Mouse (Mus musculus): ENCODE results near the gene Pin1. TPM values are rescaled to one million over a fixed set of nuclear protein-coding genes. Genes with fewer than 3 reads are reported as not detected.
A peak's percentile ranks its signal among the peaks of the same experiment; 100 is the strongest.
"Not testable (repeated sequence)": the region's sequence is repeated elsewhere in the genome, so short reads cannot be mapped to it uniquely, and the experiment has no call there.

The Pin1 gene
- polyA plus RNA-seq, 1 experiment from 2014 or later = 52.3 TPM

DNA sequence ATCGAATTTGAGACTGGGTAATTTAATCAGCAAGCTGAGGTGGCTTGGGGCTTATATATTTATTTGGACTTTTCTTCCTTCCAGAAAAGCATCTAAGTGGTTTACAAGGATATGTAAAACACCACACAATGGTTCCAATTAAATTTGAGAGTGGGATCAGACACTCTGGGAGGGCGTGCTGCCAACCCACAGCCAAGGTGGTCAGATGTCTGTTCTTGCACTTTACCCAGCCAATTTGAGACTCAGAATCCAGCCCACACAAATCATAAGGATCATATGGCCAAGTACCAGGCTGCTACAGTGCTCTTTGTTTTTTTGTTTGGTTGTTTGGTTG is 30.5 kb downstream of the Pin1 start:
- H3K9me3 ChIP-seq = no peaks in the 10 kb centered on the region
- no peak overlapping the region for H3K9ac ChIP-seq
- H3K27me3 ChIP-seq = no peaks in the 10 kb centered on the region; the same call in 1 of the 2 replicates
- no peak overlapping the region for H3K4me2 ChIP-seq
- H3K4me1 ChIP-seq = peaks cover 10% of the 10 kb centered on the region; the same call in 1 of the 2 replicates
- peak; percentile 63; the same call in 1 of the 2 replicates for ATAC-seq (ENCODE audit: insufficient number of reproducible peaks, insufficient read depth, low FRiP score, low TSS enrichment, low read depth)
- 0 out of 2 replicates have a peak overlapping the region, but pooled peaks have one; percentile 33 for H3K27ac ChIP-seq
- 28% methylated on average over 2 of the region's 2 CpGs for WGBS
- no peak overlapping the region for H3K4me3 ChIP-seq
- H3K36me3 ChIP-seq = no peaks in the 10 kb centered on the region

DNA sequence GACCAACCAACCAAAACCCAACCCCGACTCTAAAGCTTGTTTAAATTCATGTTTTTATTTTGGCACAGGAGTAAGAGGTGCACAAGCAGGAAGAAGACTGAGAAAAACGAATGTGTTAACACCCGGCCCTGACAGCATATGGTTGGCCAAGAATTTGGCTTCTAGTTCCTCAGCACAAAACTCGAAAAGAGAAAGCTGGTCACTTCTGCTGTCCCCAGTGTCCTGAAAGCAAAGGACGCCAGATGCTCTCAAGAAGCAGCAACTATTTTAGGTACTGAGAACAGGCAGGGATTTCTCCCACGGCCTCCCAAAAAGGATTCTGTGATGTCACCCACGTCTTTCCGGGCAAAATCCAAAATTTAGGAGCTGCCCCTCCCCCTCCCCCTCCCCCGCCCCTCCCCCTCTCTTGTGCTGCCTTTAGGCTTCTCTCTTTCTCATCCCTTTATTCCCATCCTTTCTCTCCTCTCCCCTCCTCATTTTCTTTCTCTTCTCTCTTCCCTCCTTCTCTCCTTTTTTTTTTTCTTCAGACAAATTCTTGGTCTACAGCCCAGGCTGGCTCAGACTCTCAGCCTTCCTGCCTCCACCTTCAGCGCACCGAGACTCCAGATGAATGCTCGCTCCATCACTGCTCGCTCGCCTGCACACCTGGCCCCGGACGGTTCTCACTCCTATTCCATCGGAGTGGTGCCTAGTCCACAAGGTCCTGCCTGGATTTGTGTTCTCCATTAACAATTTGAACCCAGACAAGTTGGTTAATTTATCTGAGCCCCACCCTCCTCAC is 33.4 kb downstream of the Pin1 start:
- H3K4me2 ChIP-seq = no peak overlapping the region
- H3K4me3 ChIP-seq = no peak overlapping the region
- ATAC-seq (ENCODE audit: insufficient number of reproducible peaks, insufficient read depth, low FRiP score, low TSS enrichment, low read depth) = no peak
- no peaks in the 10 kb centered on the region for H3K9me3 ChIP-seq
- H3K9ac ChIP-seq = no peak overlapping the region
- no peak overlapping the region for H3K27ac ChIP-seq
- H3K27me3 ChIP-seq = no peaks in the 10 kb centered on the region; the same call in 1 of the 2 replicates
- WGBS = 55% methylated on average over 17 of the region's 17 CpGs
- H3K36me3 ChIP-seq = no peaks in the 10 kb centered on the region
- H3K4me1 ChIP-seq = peaks cover 6% of the 10 kb centered on the region; the same call in 1 of the 2 replicates

DNA sequence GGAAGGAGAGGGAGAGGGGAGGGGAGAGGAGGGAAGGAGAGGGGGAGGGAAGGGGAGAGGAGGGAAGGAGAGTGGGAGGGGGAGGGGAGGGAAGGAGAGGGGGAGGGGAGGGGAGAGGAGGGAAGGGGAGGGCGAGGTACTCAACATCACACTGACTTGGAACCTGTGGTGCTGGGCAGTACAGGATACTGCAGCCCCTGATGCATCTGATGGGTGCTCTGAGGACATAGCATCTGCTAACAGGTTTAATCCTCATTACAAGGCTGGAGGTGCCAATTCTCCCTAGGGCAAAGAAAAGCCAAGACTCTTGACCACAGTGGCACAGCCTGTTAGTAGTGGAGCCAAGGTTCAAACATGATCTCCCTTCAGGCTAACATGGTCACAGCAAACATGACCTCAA is 37.5 kb downstream of the Pin1 start:
- Histone ChIP-seq H3K4me3 (no peak overlapping the region), H3K36me3 (no peaks in the 10 kb centered on the region), H3K4me1 (peaks cover 1% of the 10 kb centered on the region; the same call in 1 of the 2 replicates), H3K4me2 (no peak overlapping the region), H3K27ac (no peak overlapping the region), H3K9me3 (no peaks in the 10 kb centered on the region), H3K9ac (no peak overlapping the region), H3K27me3 (peaks cover 10% of the 10 kb centered on the region)
- WGBS = 44% methylated on average over 1 of the region's 1 CpGs
- ATAC-seq (ENCODE audit: insufficient number of reproducible peaks, insufficient read depth, low FRiP score, low TSS enrichment, low read depth) = no peak

DNA sequence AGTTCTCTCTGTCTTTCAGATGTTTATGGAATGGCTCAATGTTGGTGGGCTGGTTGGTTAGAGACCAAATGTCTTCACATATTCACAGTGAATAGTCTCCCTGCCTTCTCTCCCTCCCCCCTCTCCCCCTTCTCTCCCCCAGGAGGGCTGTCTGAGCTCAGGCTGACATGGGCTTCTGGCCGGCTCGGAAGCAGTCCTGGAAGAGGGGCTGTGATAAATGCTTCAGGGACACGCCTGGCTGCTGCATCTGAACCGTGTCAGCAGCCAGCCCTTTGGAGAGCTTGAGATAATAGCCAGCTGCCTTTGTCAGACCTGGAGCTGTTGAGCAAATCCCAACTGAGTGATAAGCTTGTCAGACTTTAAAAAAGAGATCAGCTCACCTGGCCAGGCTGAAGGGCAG is 38.0 kb downstream of the Pin1 start:
- Histone ChIP-seq H3K9ac (no peak overlapping the region), H3K4me2 (no peak overlapping the region), H3K27me3 (peaks cover 15% of the 10 kb centered on the region), H3K9me3 (no peaks in the 10 kb centered on the region), H3K4me1 (peaks cover 6% of the 10 kb centered on the region), H3K36me3 (no peaks in the 10 kb centered on the region), H3K27ac (no peak overlapping the region), H3K4me3 (no peak overlapping the region)
- WGBS = 4% methylated on average over 4 of the region's 4 CpGs
- ATAC-seq (ENCODE audit: insufficient number of reproducible peaks, insufficient read depth, low FRiP score, low TSS enrichment, low read depth) = no peak

DNA sequence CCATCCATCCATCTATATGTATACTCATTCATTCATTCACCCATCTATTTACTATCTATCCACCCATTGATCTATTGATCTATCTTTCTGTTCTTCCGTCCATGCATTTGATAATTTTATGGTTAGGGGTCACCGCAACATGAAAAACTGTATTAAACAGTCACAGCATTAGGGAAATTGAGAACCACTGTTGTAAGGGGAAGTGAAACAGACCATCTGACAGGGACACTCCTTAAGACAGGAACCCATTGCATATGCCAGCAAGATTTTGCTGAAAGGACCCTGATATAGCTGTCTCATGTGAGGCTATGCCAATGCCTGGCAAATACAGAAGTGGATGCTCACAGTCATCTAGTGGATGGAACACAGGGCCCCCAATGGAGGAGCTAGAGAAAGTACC is 38.6 kb downstream of the Pin1 start:
- not testable (repeated sequence) for H3K4me3 ChIP-seq; H3K9ac ChIP-seq; H3K4me1 ChIP-seq; H3K27ac ChIP-seq; H3K9me3 ChIP-seq; H3K36me3 ChIP-seq; ATAC-seq (ENCODE audit: insufficient number of reproducible peaks, insufficient read depth, low FRiP score, low TSS enrichment, low read depth); H3K4me2 ChIP-seq
- peaks cover 20% of the 10 kb centered on the region for H3K27me3 ChIP-seq
- 83% methylated on average over 2 of the region's 2 CpGs for WGBS

DNA sequence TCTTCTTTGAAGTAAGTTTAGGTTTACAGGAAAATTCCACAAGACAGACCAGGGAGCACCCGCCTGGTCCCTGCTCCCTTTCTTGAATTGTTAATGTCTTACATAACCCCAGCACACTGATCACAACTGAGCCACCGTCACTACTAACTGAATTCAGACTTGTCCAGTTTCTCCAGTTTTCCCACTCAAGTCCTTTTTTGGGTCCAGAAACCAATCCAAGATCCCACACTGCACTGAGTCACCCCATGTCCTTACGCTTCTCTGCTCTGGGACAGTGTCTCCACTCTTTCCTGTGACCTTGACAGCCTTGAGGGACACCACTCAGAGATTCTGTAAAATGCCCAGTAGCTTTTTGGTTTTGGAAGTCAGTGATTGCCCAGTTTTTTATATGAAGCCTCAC is 41.0 kb downstream of the Pin1 start:
- H3K4me2 ChIP-seq = no peak overlapping the region
- no peak for ATAC-seq (ENCODE audit: insufficient number of reproducible peaks, insufficient read depth, low FRiP score, low TSS enrichment, low read depth)
- no peak overlapping the region for H3K9ac ChIP-seq
- H3K27ac ChIP-seq = no peak overlapping the region
- no peak overlapping the region for H3K4me3 ChIP-seq
- peaks cover 8% of the 10 kb centered on the region for H3K4me1 ChIP-seq
- peaks cover 37% of the 10 kb centered on the region for H3K27me3 ChIP-seq
- WGBS = 81% methylated on average over 3 of the region's 3 CpGs
- H3K9me3 ChIP-seq = no peaks in the 10 kb centered on the region
- H3K36me3 ChIP-seq = no peaks in the 10 kb centered on the region

DNA sequence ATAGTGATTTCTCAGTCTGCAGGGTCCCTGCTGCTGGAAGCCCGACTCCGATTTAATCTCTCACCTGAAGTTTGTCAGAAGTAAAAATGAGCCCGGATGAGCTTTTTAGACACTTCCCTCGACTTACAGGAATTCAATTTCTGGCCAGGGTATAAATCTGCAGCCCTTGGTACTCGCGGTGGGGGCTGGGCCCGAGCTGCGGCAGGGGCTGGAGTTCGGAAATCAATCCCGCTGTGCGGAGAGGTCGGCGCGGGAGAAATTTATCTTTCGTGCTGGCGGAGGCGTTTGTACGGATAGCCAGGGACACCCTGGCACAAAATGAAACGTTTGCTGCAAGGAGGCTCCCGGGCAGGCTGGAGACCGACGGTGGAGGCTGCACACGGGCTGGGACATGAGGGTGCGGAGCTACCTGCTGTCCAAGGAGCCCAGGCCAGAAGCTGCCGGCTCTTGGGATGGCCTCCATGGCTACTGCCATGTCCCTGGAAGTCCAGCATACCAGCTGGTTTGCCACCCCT is 42.9 kb downstream of the Pin1 start:
- H3K27ac ChIP-seq = no peak overlapping the region
- ATAC-seq (ENCODE audit: insufficient number of reproducible peaks, insufficient read depth, low FRiP score, low TSS enrichment, low read depth) = no peak
- peaks cover 37% of the 10 kb centered on the region for H3K27me3 ChIP-seq
- H3K4me1 ChIP-seq = peaks cover 8% of the 10 kb centered on the region
- peak overlapping the region; percentile 67 for H3K9ac ChIP-seq
- H3K36me3 ChIP-seq = no peaks in the 10 kb centered on the region
- peak overlapping the region; percentile 32 for H3K4me3 ChIP-seq
- 3% methylated on average over 25 of the region's 25 CpGs for WGBS
- H3K9me3 ChIP-seq = no peaks in the 10 kb centered on the region
- peak overlapping the region; percentile 58 for H3K4me2 ChIP-seq

DNA sequence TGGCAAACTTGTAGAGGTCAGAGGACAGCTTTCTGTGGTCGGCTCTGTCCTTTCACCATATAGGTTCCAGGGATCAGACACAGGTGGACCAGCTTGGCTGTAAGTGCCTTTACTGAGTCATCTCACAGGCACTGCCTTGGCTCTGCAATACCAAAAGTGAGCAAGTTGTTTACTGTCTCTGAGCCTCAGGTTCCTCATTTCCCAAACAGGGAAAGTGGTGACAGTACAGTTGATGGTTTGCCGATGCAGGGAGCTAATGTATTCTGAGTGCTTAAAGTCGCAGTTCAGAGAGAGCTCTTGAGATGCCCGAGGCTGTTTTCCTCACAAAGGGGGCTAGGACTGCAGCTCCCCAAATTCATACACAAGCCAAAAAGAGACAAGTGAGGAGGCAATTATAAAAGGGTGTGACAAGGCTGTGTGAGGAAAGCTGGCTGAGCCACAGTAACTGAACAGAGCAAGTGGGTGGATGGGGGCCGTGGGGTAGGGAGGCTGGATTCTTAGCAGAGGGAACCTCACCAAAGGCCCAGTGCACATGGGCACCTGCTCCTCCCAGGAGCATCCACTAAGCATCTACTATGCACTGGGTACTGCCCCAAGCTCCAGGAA is 44.3 kb downstream of the Pin1 start:
- Histone ChIP-seq H3K27ac (no peak overlapping the region), H3K27me3 (peaks cover 37% of the 10 kb centered on the region), H3K4me1 (peaks cover 8% of the 10 kb centered on the region), H3K36me3 (no peaks in the 10 kb centered on the region), H3K9ac (no peak overlapping the region), H3K9me3 (no peaks in the 10 kb centered on the region), H3K4me3 (no peak overlapping the region), H3K4me2 (no peak overlapping the region)
- 58% methylated on average over 5 of the region's 5 CpGs for WGBS
- no peak for ATAC-seq (ENCODE audit: insufficient number of reproducible peaks, insufficient read depth, low FRiP score, low TSS enrichment, low read depth)

DNA sequence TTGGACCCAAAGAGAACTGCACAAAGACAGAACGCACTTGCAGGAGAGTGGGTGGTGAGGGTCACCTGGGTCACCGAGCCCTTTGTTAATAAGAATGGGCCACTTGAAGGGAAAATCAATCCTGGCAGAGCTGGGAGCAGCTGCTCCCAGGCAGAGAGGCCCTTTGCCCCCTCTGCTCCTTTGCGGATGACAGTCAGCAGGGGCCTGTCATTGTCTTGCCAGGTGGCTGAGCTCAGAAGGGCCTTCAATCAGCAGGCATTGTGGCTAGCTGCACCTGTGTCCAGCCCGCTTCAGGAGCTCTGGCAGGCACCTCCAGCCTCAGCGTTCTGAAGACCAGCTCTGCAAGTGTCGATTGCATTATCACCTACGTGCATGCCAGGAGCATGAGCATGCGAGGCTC is 45.6 kb downstream of the Pin1 start:
- Histone ChIP-seq H3K9ac (no peak overlapping the region), H3K27me3 (peaks cover 37% of the 10 kb centered on the region), H3K4me1 (peaks cover 8% of the 10 kb centered on the region), H3K27ac (no peak overlapping the region), H3K4me2 (no peak overlapping the region), H3K9me3 (no peaks in the 10 kb centered on the region), H3K4me3 (no peak overlapping the region), H3K36me3 (no peaks in the 10 kb centered on the region)
- no peak for ATAC-seq (ENCODE audit: insufficient number of reproducible peaks, insufficient read depth, low FRiP score, low TSS enrichment, low read depth)
- WGBS = 33% methylated on average over 8 of the region's 8 CpGs

DNA sequence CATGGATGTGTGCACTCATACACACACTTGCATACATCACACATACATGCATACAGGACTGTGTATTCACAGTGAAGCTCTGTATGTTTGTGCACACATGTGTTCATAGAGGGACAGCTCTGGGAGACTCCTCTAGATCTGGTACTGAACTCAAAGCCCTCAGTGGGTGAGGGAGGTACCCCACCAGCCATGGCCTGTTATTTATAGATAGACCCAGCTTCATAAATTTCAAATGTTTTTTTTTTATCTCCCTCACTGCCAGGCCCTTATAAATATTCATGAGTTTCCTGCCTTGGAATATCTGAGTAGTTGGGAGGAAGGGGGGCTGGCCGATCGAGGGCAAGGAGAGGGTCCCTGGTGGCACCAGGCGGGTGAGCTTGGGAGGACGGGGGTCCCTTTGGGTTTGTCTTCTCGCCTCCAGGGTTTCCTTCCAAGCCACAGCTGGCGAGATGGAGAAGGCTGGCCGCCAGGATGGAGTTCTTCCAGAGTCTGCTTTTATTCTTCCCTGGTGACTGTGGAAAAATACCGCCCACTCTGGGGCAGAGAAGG is 52.0 kb downstream of the Pin1 start:
- WGBS = 66% methylated on average over 8 of the region's 8 CpGs
- H3K4me3 ChIP-seq = no peak overlapping the region
- no peaks in the 10 kb centered on the region for H3K36me3 ChIP-seq
- no peaks in the 10 kb centered on the region for H3K9me3 ChIP-seq
- no peak overlapping the region for H3K4me2 ChIP-seq
- no peaks in the 10 kb centered on the region for H3K27me3 ChIP-seq
- H3K27ac ChIP-seq = no peak overlapping the region
- H3K9ac ChIP-seq = no peak overlapping the region
- ATAC-seq (ENCODE audit: insufficient number of reproducible peaks, insufficient read depth, low FRiP score, low TSS enrichment, low read depth) = no peak
- H3K4me1 ChIP-seq = no peaks in the 10 kb centered on the region

DNA sequence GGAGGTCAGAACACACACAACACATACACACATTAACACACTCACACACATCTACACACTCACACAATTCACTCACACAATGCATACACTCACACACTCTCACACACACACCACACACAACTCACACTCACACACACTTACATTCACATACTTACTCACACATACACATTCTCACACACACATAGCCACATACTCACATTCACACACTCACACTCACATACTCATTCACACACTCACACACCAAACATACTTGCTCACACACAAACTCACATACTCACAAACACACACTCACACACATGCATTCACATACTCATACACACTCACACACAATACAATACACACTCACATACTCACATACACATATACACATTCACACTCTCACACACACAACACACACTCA is 53.5 kb downstream of the Pin1 start:
- Histone ChIP-seq H3K27me3 (no peaks in the 10 kb centered on the region), H3K4me1 (no peaks in the 10 kb centered on the region), H3K36me3 (no peaks in the 10 kb centered on the region), H3K4me2 (no peak overlapping the region), H3K4me3 (no peak overlapping the region), H3K27ac (no peak overlapping the region), H3K9ac (no peak overlapping the region), H3K9me3 (no peaks in the 10 kb centered on the region)
- ATAC-seq (ENCODE audit: insufficient number of reproducible peaks, insufficient read depth, low FRiP score, low TSS enrichment, low read depth) = no peak

DNA sequence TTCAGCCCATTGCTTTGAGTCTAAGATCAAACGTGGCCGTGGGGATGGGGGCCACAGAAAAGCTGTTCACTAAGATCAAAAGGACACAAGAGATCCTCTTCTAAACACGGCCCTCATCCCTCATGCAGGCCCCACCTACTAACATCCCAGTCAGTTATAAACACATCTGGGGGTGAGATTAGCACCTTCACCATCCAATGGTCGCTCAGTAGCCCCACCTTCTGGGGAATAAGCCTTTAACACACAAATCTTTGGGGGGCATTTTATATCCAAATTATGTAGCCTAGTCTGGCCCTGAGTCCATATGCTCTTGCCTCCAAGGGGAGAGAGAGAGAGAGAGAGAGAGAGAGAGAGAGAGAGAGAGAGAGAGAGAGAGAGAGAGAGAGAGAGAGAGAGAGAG is 54.1 kb downstream of the Pin1 start:
- no peaks in the 10 kb centered on the region for H3K4me1 ChIP-seq
- H3K4me2 ChIP-seq = no peak overlapping the region
- WGBS = 49% methylated on average over 4 of the region's 4 CpGs
- no peak overlapping the region for H3K4me3 ChIP-seq
- no peaks in the 10 kb centered on the region for H3K36me3 ChIP-seq
- no peak overlapping the region for H3K9ac ChIP-seq
- H3K27ac ChIP-seq = no peak overlapping the region
- H3K9me3 ChIP-seq = no peaks in the 10 kb centered on the region
- ATAC-seq (ENCODE audit: insufficient number of reproducible peaks, insufficient read depth, low FRiP score, low TSS enrichment, low read depth) = no peak
- H3K27me3 ChIP-seq = no peaks in the 10 kb centered on the region
